Mouse (Mus musculus): Measurements from ENCODE around the gene Nccrp1. TPM values are rescaled to one million over a fixed set of nuclear protein-coding genes. Genes with fewer than 3 reads are reported as not detected.

Gene Nccrp1
- polyA plus RNA-seq, 1 experiment from 2014 or later = not detected

- DNase-seq = peak; percentile 55
- peak; percentile 35; the same call in 1 of the 2 replicates for ATAC-seq (ENCODE audit: low read depth)
- Histone ChIP-seq H3K27ac (no peak overlapping the region), H3K4me2 (no peak overlapping the region), H3K4me1 (replicated peaks) (peaks cover 34% of the 10 kb centered on the region), H3K27me3 (no peaks in the 10 kb centered on the region), H3K9ac (no peak overlapping the region), H3K4me3 (replicated peaks) (no peak overlapping the region), H3K36me3 (peaks cover 67% of the 10 kb centered on the region), H3K9me3 (replicated peaks) (no peaks in the 10 kb centered on the region)
Measured at GRCm38 (mm10) chr7:28568253-28568652, 21.2 kb upstream of the Nccrp1 start.

DNA sequence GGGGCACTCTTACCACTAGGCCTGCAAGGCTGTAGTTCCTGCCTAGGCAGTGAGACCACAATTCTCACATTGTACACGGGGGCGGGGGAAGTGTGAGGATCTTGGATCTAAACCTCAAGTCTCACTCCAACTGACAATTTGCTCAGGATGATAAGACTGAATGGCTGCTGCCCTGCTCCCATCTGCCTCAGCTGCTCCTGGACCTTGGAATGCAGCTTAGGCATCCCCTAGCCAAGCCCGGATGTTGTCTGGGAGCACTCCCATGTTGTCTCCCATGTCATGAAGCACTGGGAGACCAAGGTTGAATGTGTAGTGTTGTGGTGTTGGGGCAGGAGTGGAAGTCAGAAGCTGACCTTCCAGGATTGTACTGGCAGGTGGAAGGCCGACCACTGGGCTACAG lies 20.5 kb upstream of the Nccrp1 start:
- 64% methylated on average over 4 of the region's 4 CpGs for WGBS (ENCODE audit: insufficient replicate concordance)
- H3K4me3 ChIP-seq (replicated peaks) = no peak overlapping the region
- ATAC-seq (ENCODE audit: low read depth) = no peak
- peaks cover 74% of the 10 kb centered on the region for H3K36me3 ChIP-seq
- no peak for DNase-seq
- H3K9ac ChIP-seq = no peak overlapping the region
- no peaks in the 10 kb centered on the region for H3K9me3 ChIP-seq (replicated peaks)
- H3K27me3 ChIP-seq = no peaks in the 10 kb centered on the region
- H3K4me1 ChIP-seq (replicated peaks) = peaks cover 27% of the 10 kb centered on the region
- no peak overlapping the region for H3K27ac ChIP-seq
- H3K4me2 ChIP-seq = no peak overlapping the region

DNA sequence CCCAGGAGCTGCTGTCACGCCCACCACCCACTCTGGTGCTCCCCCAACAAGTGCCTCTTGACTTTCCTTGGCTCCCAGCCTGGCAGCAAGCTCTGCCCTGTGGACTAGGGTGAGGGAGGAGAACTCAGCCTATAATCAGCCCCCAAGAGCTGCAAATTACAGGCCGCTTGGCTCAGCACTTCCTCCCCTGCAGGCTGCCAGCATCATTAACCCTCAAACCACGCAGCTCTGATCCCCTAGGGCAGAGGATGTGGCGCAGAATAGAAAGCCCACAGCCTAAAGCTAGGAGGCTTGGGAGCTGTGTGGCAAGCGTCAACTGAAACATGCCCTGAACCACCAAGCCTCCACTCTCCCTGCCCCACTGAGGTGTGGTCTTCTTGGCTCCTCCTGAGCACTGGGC lies 18.4 kb upstream of the Nccrp1 start:
- Histone ChIP-seq H3K27ac (no peak overlapping the region), H3K36me3 (peaks cover 95% of the 10 kb centered on the region)
- 71% methylated on average over 5 of the region's 5 CpGs for WGBS (ENCODE audit: insufficient replicate concordance)

DNA sequence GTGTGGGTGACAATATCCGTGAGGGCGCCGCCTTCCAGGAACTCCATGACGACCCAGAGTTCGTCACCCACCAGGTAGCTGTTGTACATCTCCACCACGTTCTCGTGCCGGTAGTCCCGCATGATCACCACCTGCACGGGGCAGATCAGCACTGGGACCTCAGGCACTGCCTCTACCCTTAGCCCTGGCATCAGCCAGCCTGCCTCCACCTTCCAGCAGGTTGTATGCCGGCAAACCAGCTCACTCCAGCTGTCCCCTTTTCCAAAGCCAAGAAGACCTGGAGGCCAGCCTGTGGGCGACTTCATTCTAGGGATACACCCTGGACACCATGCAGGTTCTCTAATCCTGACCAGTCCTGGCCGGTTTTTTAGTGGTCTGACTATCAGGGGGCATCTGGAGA lies 15.9 kb upstream of the Nccrp1 start:
- Histone ChIP-seq H3K4me2 (no peak overlapping the region), H3K36me3 (peaks cover 94% of the 10 kb centered on the region)
- 90% methylated on average over 13 of the region's 13 CpGs for WGBS (ENCODE audit: insufficient replicate concordance)

More for the DNA sequence above, 18.4 kb upstream of the Nccrp1 start:
- ATAC-seq (ENCODE audit: low read depth) (no peak), DNase-seq (no peak)
- H3K27me3 ChIP-seq = no peaks in the 10 kb centered on the region
- no peak overlapping the region for H3K4me2 ChIP-seq
- no peaks in the 10 kb centered on the region for H3K9me3 ChIP-seq (replicated peaks)
- H3K9ac ChIP-seq = no peak overlapping the region
- peaks cover 6% of the 10 kb centered on the region for H3K4me1 ChIP-seq (replicated peaks)
- H3K4me3 ChIP-seq (replicated peaks) = no peak overlapping the region

DNA sequence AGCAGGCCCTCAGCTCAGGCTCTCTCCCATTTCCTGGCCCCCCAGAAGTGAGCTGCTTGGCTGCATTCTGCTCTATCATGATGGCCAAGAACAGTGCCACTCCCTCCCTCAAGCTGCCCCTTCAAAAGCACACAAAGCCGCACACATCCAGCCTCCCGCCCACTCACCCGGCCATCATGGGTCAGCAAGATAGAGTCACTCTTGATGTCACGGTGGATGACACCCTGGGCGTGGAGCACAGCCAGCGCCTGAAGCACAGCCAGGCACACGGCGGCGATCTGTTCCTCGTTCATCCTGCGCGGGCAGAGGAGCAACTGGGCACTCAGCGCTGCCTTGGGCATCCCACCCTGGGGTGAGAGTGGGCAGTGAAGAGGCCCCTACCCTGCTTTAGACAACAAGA lies 15.3 kb upstream of the Nccrp1 start:
- DNase-seq (no peak), ATAC-seq (ENCODE audit: low read depth) (no peak)
- H3K9ac ChIP-seq = no peak overlapping the region
- 85% methylated on average over 13 of the region's 13 CpGs for WGBS (ENCODE audit: insufficient replicate concordance)
- peaks cover 88% of the 10 kb centered on the region for H3K36me3 ChIP-seq
- H3K27me3 ChIP-seq = no peaks in the 10 kb centered on the region
- no peak overlapping the region for H3K4me2 ChIP-seq
- H3K4me3 ChIP-seq (replicated peaks) = no peak overlapping the region
- peaks cover 16% of the 10 kb centered on the region for H3K4me1 ChIP-seq (replicated peaks)
- H3K27ac ChIP-seq = no peak overlapping the region
- no peaks in the 10 kb centered on the region for H3K9me3 ChIP-seq (replicated peaks)

More for the DNA sequence above, 15.9 kb upstream of the Nccrp1 start:
- Histone ChIP-seq H3K27ac (no peak overlapping the region), H3K4me1 (replicated peaks) (peaks cover 11% of the 10 kb centered on the region), H3K9ac (no peak overlapping the region), H3K9me3 (replicated peaks) (no peaks in the 10 kb centered on the region), H3K4me3 (replicated peaks) (no peak overlapping the region), H3K27me3 (no peaks in the 10 kb centered on the region)
- ATAC-seq (ENCODE audit: low read depth) (no peak), DNase-seq (no peak)

DNA sequence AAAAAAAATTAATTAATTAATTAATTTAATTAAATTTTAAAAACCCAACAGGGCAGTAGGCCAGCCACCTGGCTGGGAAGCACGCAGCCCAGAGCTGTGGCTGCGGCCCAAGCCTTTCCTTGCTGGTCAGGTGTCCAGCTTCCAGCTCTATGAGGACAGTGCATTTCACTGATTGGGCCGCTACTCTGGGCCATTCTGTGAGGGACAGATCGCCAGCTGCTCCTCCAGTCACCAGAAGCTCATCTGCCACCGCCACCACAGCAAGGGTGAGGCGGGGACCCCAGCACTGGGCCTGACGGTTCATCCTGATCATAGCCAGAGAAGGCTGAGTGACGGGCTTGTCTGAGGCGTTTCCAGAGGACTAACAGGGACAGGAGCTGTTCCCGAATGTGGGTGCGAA lies 14.9 kb upstream of the Nccrp1 start:
- H3K27ac ChIP-seq = no peak overlapping the region
- H3K4me3 ChIP-seq (replicated peaks) = no peak overlapping the region
- DNase-seq = no peak
- ATAC-seq (ENCODE audit: low read depth) = no peak
- H3K27me3 ChIP-seq = no peaks in the 10 kb centered on the region
- no peak overlapping the region for H3K4me2 ChIP-seq
- H3K9ac ChIP-seq = no peak overlapping the region
- peaks cover 84% of the 10 kb centered on the region for H3K36me3 ChIP-seq
- H3K4me1 ChIP-seq (replicated peaks) = peaks cover 17% of the 10 kb centered on the region
- 82% methylated on average over 11 of the region's 11 CpGs for WGBS (ENCODE audit: insufficient replicate concordance)
- H3K9me3 ChIP-seq (replicated peaks) = no peaks in the 10 kb centered on the region

DNA sequence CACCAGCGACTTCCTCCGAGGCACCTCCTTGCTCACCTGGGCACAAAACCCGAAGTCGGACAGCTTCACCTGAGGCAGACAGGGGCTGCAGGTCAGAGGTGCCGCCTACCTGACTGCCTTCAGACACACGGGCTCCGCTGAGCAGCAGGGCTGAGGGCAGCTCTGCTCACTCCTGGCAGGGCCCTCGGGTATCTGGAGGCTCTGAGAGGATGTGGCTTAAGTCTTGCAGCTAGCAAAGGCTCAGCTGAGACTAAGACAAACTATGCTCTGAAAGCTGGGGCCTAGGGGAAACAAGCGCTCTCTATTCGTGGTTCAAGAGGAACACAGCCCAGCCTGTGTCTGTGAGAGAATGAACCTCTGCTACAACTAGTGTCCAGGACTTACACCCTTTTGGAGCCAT lies 13.8 kb upstream of the Nccrp1 start:
- no peak overlapping the region for H3K9ac ChIP-seq
- H3K27ac ChIP-seq = no peak overlapping the region
- H3K9me3 ChIP-seq (replicated peaks) = no peaks in the 10 kb centered on the region
- peaks cover 22% of the 10 kb centered on the region for H3K4me1 ChIP-seq (replicated peaks)
- no peak overlapping the region for H3K4me2 ChIP-seq
- H3K4me3 ChIP-seq (replicated peaks) = no peak overlapping the region
- no peak for DNase-seq
- H3K27me3 ChIP-seq = no peaks in the 10 kb centered on the region
- peaks cover 73% of the 10 kb centered on the region for H3K36me3 ChIP-seq
- WGBS (ENCODE audit: insufficient replicate concordance) = 82% methylated on average over 10 of the region's 10 CpGs
- ATAC-seq (ENCODE audit: low read depth) = no peak

DNA sequence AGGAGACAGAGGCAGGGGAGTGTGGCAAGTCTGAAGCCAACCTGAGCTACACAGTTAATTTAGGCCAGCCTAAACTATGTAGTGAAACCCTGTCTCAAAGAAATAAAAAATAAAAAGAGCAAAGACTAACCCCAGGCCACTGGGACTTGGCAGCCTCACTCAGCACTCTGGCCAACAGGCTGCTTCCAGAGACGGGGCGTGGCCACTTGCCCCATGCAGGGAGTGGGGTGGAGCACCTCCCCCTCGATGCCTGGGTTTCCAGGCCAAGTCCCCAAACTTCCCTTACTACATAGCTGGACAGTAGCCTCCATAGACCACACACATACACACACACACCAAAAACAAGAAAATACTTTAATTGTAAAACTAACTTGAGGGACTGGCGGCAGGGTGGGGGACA lies 11.4 kb upstream of the Nccrp1 start:
- peaks cover 23% of the 10 kb centered on the region for H3K4me1 ChIP-seq (replicated peaks)
- no peak overlapping the region for H3K9ac ChIP-seq
- no peak overlapping the region for H3K27ac ChIP-seq
- DNase-seq (no peak), ATAC-seq (ENCODE audit: low read depth) (no peak)
- 37% methylated on average over 4 of the region's 4 CpGs for WGBS (ENCODE audit: insufficient replicate concordance)
- no peaks in the 10 kb centered on the region for H3K27me3 ChIP-seq
- no peak overlapping the region for H3K4me3 ChIP-seq (replicated peaks)
- H3K4me2 ChIP-seq = no peak overlapping the region
- H3K9me3 ChIP-seq (replicated peaks) = no peaks in the 10 kb centered on the region
- H3K36me3 ChIP-seq = peaks cover 50% of the 10 kb centered on the region

- Histone ChIP-seq H3K4me3 (replicated peaks) (no peak overlapping the region), H3K9ac (peak overlapping the region; percentile 17; the same call in 1 of the 2 replicates), H3K36me3 (peaks cover 42% of the 10 kb centered on the region), H3K4me2 (no peak overlapping the region), H3K4me1 (replicated peaks) (peaks cover 23% of the 10 kb centered on the region), H3K27me3 (no peaks in the 10 kb centered on the region), H3K9me3 (replicated peaks) (no peaks in the 10 kb centered on the region), H3K27ac (no peak overlapping the region)
- ATAC-seq (ENCODE audit: low read depth) = 0 out of 2 replicates have a peak, but pooled peaks have one; percentile 22
- WGBS (ENCODE audit: insufficient replicate concordance) = 24% methylated on average over 6 of the region's 6 CpGs
- DNase-seq = no peak
Measured at GRCm38 (mm10) chr7:28557708-28558107, 10.7 kb upstream of the Nccrp1 start.

DNA sequence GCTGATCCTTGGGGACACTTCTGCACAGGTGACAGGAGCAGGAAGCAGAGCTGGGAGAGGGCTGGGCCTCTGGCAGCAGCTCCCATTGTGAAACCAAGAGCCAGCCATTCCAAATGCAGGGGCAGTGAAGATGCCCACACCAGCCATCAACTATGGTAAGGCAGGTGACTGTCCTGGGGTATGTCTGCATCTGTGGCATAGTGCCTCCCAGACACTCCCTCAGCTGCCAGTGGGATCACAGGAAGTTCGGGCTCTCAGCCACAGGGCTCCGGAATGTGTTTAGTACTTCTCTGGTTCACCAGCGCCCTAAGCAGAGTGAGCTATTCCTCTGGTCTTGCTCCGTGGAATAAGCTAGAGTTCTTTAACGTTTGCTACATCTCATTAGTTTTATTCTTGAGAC lies 10.0 kb upstream of the Nccrp1 start:
- 55% methylated on average over 5 of the region's 5 CpGs for WGBS (ENCODE audit: insufficient replicate concordance)
- Histone ChIP-seq H3K4me3 (replicated peaks) (no peak overlapping the region), H3K36me3 (peaks cover 35% of the 10 kb centered on the region), H3K27me3 (no peaks in the 10 kb centered on the region), H3K9ac (no peak overlapping the region), H3K4me1 (replicated peaks) (peaks cover 23% of the 10 kb centered on the region), H3K4me2 (no peak overlapping the region), H3K27ac (no peak overlapping the region), H3K9me3 (replicated peaks) (no peaks in the 10 kb centered on the region)
- ATAC-seq (ENCODE audit: low read depth) = no peak
- DNase-seq = no peak

DNA sequence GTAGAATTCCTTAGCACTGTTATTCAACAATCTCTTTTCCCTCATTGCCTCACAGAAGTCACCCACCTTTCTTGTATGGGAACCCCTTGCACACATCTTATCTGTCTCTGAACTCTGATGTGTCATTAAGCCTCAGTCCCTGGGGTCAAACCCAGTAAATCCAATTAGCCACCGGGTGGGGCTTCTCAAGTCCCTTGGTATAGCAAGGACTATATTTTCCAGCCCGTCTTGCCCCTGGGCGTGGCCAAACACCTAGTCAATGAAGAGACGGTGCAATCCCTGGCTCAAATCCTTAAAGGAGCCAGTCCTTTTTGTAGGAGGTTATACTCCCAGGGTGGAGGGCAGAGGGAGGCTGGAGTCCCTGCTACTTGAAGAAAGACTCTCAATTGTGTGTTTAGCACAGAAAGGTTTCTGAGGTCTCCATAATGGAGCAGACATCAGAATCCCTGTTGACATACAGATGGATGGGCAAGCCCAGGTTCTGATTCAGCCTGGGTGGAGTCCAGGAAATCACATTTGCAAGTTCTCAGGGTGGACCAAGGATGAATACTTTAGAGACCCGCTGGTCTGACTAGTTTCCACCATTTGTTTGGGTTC lies 9.0 kb upstream of the Nccrp1 start:
- Histone ChIP-seq H3K9me3 (replicated peaks) (no peaks in the 10 kb centered on the region), H3K4me1 (replicated peaks) (peaks cover 23% of the 10 kb centered on the region), H3K27me3 (no peaks in the 10 kb centered on the region), H3K4me3 (replicated peaks) (no peak overlapping the region), H3K36me3 (peaks cover 26% of the 10 kb centered on the region), H3K9ac (no peak overlapping the region), H3K27ac (no peak overlapping the region), H3K4me2 (no peak overlapping the region)
- ATAC-seq (ENCODE audit: low read depth) (no peak), DNase-seq (no peak)
- 29% methylated on average over 5 of the region's 5 CpGs for WGBS (ENCODE audit: insufficient replicate concordance)

DNA sequence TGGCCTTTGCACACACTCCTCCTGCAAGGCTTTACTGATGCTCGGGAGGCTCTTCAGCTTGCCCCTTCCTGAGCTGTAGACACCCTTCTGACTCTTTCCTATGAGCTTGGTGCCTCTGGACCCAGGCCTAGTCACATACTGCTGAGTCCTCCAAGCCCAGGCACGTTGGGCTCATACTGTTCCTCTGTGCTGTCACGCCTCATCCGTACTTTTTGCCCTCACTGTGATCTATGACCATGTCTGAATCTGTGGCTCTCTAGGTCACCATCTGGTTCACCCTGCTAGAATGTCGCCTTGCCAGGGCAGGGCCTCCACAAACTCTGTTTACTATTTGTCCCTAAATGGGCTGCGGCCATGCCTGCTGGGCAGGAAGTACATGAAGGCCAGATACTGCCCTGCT lies 6.0 kb upstream of the Nccrp1 start:
- H3K4me3 ChIP-seq (replicated peaks) = no peak overlapping the region
- H3K4me1 ChIP-seq (replicated peaks) = peaks cover 13% of the 10 kb centered on the region
- DNase-seq (no peak), ATAC-seq (ENCODE audit: low read depth) (no peak)
- peaks cover 3% of the 10 kb centered on the region for H3K27me3 ChIP-seq
- H3K4me2 ChIP-seq = no peak overlapping the region
- H3K27ac ChIP-seq = no peak overlapping the region
- H3K36me3 ChIP-seq = no peaks in the 10 kb centered on the region
- 73% methylated on average over 6 of the region's 6 CpGs for WGBS (ENCODE audit: insufficient replicate concordance)
- H3K9me3 ChIP-seq (replicated peaks) = no peaks in the 10 kb centered on the region
- H3K9ac ChIP-seq = no peak overlapping the region

Data from liver, embryonic 13.5 days (tissue).